Mouse (Mus musculus) fibroblast of lung, adult 2 months (primary cell): ENCODE data around the gene Zfp385a.
"Not testable (repeated sequence)": the region's sequence is repeated elsewhere in the genome, so short reads cannot be mapped to it uniquely, and the experiment has no call there.

Experiments used
- DNase-seq: peaks from one replicate; pipeline ENCODE4 v3.0.0-alpha.2; 2011; ENCODE audit warnings: low read depth

Zfp385a gene

GRCm38 (mm10) chr15:103290843-103291242 lies 49.0 kb downstream of the Zfp385a start:
- no peak for DNase-seq

GRCm38 (mm10) chr15:103290417-103290816 lies 49.5 kb downstream of the Zfp385a start:
- no peak for DNase-seq

GRCm38 (mm10) chr15:103289600-103289999 lies 50.3 kb downstream of the Zfp385a start:
- no peak for DNase-seq

- DNase-seq = peak; percentile 89
Measured at GRCm38 (mm10) chr15:103285778-103286417, 54.0 kb downstream of the Zfp385a start.

- no peak for DNase-seq
Measured at GRCm38 (mm10) chr15:103284647-103285046, 55.2 kb downstream of the Zfp385a start.

GRCm38 (mm10) chr15:103284066-103284465 lies 55.8 kb downstream of the Zfp385a start:
- no peak for DNase-seq

GRCm38 (mm10) chr15:103281465-103282205 lies 58.3 kb downstream of the Zfp385a start:
- DNase-seq = no peak

GRCm38 (mm10) chr15:103280817-103281464 lies 59.0 kb downstream of the Zfp385a start:
- no peak for DNase-seq

- DNase-seq = no peak
Measured at GRCm38 (mm10) chr15:103279750-103280149, 60.1 kb downstream of the Zfp385a start.

GRCm38 (mm10) chr15:103277949-103278348 lies 61.9 kb downstream of the Zfp385a start:
- DNase-seq = no peak

- DNase-seq = not testable (repeated sequence)
Measured at GRCm38 (mm10) chr15:103275943-103276342, 64.0 kb downstream of the Zfp385a start.

- DNase-seq = peak; percentile 100
Measured at GRCm38 (mm10) chr15:103272419-103273279, 67.2 kb downstream of the Zfp385a start, which contains the start of gene Copz1. Copz1 (plus strand) TSS chr15:103272714.

GRCm38 (mm10) chr15:103268903-103269302 lies 71.0 kb downstream of the Zfp385a start:
- DNase-seq = no peak

GRCm38 (mm10) chr15:103264794-103265193 lies 75.1 kb downstream of the Zfp385a start:
- no peak for DNase-seq
